Mouse (Mus musculus) liver, embryonic 16.5 days (tissue): Measurements from ENCODE around the gene Padi1. TPM values are rescaled to one million over a fixed set of nuclear protein-coding genes. Genes with fewer than 3 reads are reported as not detected.
A peak's percentile ranks its signal among the peaks of the same experiment; 100 is the strongest.

Experiments used
- ATAC-seq: fragments of 200-750 bp; cut with Nextera tagmentation; 2 replicates; pipeline ENCODE4 v1.8.0; 2017; ENCODE audit warnings: low read depth, mild to moderate bottlenecking, moderate number of reproducible peaks, moderate library complexity
- H3K27ac ChIP-seq: fragments of 300-500 bp; sonication (generic); 2 replicates; pipeline ENCODE4 v1.5.1; 2014; ENCODE audit warnings: mild to moderate bottlenecking, low read length
- H3K27me3 ChIP-seq: fragments of 300-500 bp; sonication (generic); 2 replicates; pipeline ENCODE4 v1.6.1; 2014; ENCODE audit warnings: low read depth, low read length, mixed read lengths; ENCODE audit not compliant: control insufficient read depth, insufficient read depth
- H3K36me3 ChIP-seq: fragments of 300-500 bp; sonication (generic); 2 replicates; pipeline ENCODE4 v1.6.1; 2014; ENCODE audit warnings: mild to moderate bottlenecking; ENCODE audit not compliant: control insufficient read depth, insufficient read depth
- H3K4me1 ChIP-seq: fragments of 300-500 bp; sonication (generic); 2 replicates; pipeline ENCODE4 v1.6.1; 2014; ENCODE audit warnings: low read depth, low read length, mixed read lengths; ENCODE audit not compliant: control insufficient read depth
- H3K4me2 ChIP-seq: fragments of 300-500 bp; sonication (generic); 2 replicates; pipeline ENCODE4 v1.6.1; 2014; ENCODE audit warnings: low read depth, low read length, mixed read lengths
- H3K4me3 ChIP-seq: fragments of 300-500 bp; sonication (generic); 2 replicates; pipeline ENCODE4 v1.5.1; 2014; ENCODE audit warnings: low read depth, mild to moderate bottlenecking, low read length
- H3K9ac ChIP-seq: fragments of 300-500 bp; sonication (generic); 2 replicates; pipeline ENCODE4 v1.6.1; 2014; ENCODE audit warnings: low read depth, low read length
- H3K9me3 ChIP-seq: fragments of 300-500 bp; sonication (generic); replicated peaks from 2 replicates; pipeline ENCODE4 v1.6.1; 2016; ENCODE audit warnings: low read length; ENCODE audit not compliant: control insufficient read depth
- WGBS: fragments of 180-500 bp; shearing (Covaris S2); extraction: QIAGEN DNeasy Blood & Tissue Kit; methylation state at CpG from one replicate; pipeline ENCODE4 v1.1.7; 2014; ENCODE audit not compliant: insufficient replicate concordance; 5-methylcytosine and 5-hydroxymethylcytosine counted together
- polyA plus RNA-seq: library from polyadenylated mRNA; unstranded; fragments of >200 nt; fragmentation: Nextera tagmentation; extraction: Ambion mirVana; gene quantifications from 2 replicates; pipeline ENCODE4 v1.2.1, GENCODE M21; 2015

The Padi1 gene
- polyA plus RNA-seq, 1 experiment from 2014 or later, result not detected

DNA sequence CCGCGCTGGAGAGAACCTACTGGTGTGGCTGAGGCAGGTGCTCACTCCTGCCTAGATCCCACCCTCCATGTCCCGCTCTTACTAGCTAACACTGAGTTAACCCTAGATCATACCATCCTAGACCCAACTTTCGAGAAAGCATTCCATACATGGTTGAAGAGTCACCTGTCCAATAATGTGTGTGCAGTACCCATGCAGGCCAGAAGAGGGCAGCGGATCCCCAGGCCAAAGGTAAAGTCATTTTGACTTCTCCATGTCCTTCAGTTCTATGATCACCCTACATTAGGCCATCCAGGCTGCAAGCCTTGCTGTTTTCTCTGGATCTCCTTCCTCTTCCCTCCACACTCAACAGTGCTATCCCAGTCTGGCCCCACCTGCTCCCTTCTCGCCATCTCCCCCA lies 56.6 kb downstream of the Padi1 start:
- no peaks in the 10 kb centered on the region for H3K4me1 ChIP-seq
- no peak overlapping the region for H3K9ac ChIP-seq
- ATAC-seq, result no peak
- no peaks in the 10 kb centered on the region; the same call in 1 of the 2 replicates for H3K9me3 ChIP-seq
- no peaks in the 10 kb centered on the region for H3K36me3 ChIP-seq
- H3K27me3 ChIP-seq, result no peaks in the 10 kb centered on the region
- H3K4me3 ChIP-seq, result no peak overlapping the region
- H3K4me2 ChIP-seq, result no peak overlapping the region
- 45% methylated on average over 6 of the region's 6 CpGs for WGBS
- H3K27ac ChIP-seq, result peak overlapping the region; percentile 15; the same call in 1 of the 2 replicates

DNA sequence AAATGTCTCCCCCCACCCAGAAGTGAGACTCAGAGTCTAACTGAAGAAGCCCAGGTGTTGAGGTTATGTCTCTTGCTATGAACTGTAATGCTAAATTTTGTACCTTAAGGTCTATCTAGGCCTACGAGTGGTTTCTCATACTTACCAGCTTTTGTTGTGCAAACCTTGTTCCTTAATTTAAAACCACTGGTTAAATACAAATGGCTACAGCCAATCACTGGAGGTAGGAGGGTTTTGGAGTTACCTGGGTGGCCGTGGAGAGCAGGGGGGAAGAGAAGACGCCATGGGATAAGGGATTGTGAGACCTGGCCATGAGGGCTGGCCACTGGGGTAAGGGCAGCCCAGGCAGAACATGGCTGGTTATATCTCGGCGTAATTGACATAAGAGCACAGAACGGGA lies 57.3 kb downstream of the Padi1 start:
- 43% methylated on average over 6 of the region's 6 CpGs for WGBS
- Histone ChIP-seq H3K9me3 (no peaks in the 10 kb centered on the region; the same call in 1 of the 2 replicates), H3K9ac (no peak overlapping the region), H3K4me1 (no peaks in the 10 kb centered on the region), H3K4me3 (no peak overlapping the region), H3K36me3 (no peaks in the 10 kb centered on the region), H3K4me2 (no peak overlapping the region), H3K27me3 (no peaks in the 10 kb centered on the region), H3K27ac (peak overlapping the region; percentile 67)
- no peak for ATAC-seq

DNA sequence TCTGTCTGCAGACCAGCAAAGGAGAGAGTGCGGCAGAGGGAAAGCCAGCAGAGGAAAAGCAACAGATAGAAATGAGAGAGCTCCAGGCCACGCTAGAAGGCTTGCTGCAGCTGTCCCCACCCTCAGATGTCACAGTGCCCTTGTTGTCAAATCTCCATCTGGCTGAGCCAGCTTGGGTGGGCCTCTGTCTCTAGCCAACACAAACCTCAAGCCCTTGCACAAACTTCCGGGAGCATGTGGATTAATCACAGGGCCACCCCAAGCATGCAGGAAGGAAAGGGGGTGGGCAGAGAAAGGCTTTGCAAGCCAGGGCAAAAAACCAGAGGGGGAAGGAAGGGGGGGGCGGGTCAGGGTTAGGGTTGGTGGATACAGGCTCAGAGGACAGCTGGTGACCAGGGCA lies 58.2 kb downstream of the Padi1 start:
- ATAC-seq, result peak; percentile 40
- H3K27ac ChIP-seq, result peak overlapping the region; percentile 67

DNA sequence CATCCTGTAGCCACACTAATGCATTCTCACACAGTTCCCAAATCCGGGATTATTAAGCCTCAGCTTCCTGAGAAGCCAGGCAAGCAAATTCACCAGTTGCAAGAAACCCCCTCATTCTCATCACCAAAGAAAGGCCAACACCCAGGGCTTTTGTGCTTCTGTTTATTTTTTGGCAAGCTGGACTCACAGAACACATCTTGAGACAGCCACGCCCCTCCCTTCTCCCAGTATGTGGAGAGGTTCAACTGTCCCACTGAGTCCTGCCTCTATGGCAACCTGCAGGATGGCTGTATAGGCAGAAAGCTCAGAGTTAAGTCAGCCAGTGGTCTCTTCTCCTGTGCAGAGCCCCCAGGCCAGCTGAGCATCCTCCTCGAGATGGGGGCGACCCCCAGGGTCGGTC lies 60.4 kb downstream of the Padi1 start:
- Histone ChIP-seq H3K27ac (no peak overlapping the region), H3K9ac (no peak overlapping the region), H3K4me1 (no peaks in the 10 kb centered on the region; the same call in 1 of the 2 replicates), H3K4me2 (no peak overlapping the region), H3K4me3 (no peak overlapping the region), H3K9me3 (no peaks in the 10 kb centered on the region; the same call in 1 of the 2 replicates), H3K36me3 (no peaks in the 10 kb centered on the region), H3K27me3 (no peaks in the 10 kb centered on the region)
- 61% methylated on average over 5 of the region's 5 CpGs for WGBS
- ATAC-seq, result no peak

More for the DNA sequence above, 58.2 kb downstream of the Padi1 start:
- Histone ChIP-seq H3K9ac (no peak overlapping the region), H3K36me3 (no peaks in the 10 kb centered on the region), H3K4me3 (no peak overlapping the region), H3K4me1 (no peaks in the 10 kb centered on the region), H3K9me3 (no peaks in the 10 kb centered on the region; the same call in 1 of the 2 replicates), H3K27me3 (no peaks in the 10 kb centered on the region), H3K4me2 (no peak overlapping the region)
- 26% methylated on average over 4 of the region's 4 CpGs for WGBS

DNA sequence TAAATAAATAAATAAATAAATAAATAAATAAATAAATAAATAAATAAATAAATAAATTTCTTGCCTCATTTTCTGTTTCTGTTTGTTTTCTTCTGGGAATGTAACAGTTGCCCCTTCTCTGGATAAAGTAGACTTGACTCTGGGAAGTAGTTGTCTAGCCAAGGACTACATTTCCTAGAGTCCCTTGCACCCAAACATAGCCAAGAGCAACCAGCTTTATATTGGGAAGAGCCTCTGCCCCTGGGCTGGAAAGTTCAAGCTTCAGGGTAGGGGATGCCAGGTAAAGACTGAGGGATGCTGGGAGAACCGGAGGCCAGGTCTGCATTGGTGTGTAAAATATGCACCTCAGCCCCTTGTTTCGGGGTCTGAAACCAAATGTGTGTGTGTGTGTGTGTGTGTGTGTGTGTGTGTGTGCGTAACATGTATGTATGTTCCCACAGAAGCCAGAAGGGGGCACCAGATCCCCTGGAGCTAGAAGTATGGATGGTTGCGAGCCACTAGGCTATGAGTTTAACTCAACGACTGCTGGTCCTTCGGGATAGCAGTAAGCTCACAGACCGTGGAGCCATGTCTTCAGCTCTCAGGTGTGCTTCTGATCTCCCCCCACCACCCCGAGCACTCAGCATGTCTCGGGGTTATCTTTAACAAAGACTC lies 61.2 kb downstream of the Padi1 start:
- Histone ChIP-seq H3K27ac (no peak overlapping the region), H3K4me2 (no peak overlapping the region), H3K4me1 (no peaks in the 10 kb centered on the region; the same call in 1 of the 2 replicates), H3K9ac (no peak overlapping the region), H3K4me3 (no peak overlapping the region), H3K9me3 (no peaks in the 10 kb centered on the region; the same call in 1 of the 2 replicates), H3K36me3 (no peaks in the 10 kb centered on the region), H3K27me3 (no peaks in the 10 kb centered on the region)
- 77% methylated on average over 9 of the region's 9 CpGs for WGBS
- ATAC-seq, result no peak

DNA sequence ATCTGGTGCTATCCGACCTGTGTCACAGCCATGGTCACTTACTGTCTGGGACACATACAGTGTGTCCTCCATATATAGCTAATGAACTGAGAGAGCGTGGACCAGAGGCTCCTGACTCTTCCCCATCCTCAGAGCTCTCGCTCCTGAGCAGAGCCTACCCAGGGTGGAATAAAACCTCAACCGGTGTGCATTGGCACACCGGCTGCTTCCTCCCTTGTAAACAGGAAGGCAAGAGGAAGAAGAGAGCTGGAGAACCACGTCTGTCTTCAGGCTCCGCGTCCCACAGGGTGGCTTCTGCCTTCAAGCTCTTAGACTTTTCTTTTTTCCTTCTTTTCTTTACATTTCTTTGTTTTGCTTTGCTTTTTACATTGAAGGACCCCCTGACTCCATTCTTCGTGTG lies 62.8 kb downstream of the Padi1 start:
- Histone ChIP-seq H3K4me1 (no peaks in the 10 kb centered on the region; the same call in 1 of the 2 replicates), H3K27ac (0 out of 2 replicates have a peak overlapping the region, but pooled peaks have one; percentile 3), H3K9me3 (no peaks in the 10 kb centered on the region; the same call in 1 of the 2 replicates), H3K36me3 (no peaks in the 10 kb centered on the region), H3K27me3 (no peaks in the 10 kb centered on the region), H3K9ac (no peak overlapping the region), H3K4me2 (no peak overlapping the region), H3K4me3 (no peak overlapping the region)
- WGBS, result 38% methylated on average over 9 of the region's 9 CpGs
- no peak for ATAC-seq

DNA sequence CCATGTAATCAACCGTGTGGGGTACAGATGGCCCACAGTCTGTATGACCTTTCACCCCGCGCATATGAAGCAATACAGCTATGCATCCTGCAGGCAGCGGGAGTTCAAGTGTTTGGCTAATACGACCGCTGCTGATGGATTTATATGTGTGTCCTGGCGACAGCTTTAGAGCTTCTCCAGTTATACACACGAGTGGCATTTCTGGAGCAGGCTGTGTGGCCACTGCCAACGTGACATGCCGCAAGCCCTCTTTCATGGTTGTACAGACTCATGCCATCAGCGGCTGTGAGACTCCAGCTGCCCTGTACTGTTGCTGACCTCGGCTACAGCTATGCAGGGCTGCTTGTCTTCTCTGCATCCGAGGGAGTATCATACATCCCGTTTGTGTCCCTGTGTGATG lies 65.1 kb downstream of the Padi1 start:
- H3K9me3 ChIP-seq, result no peaks in the 10 kb centered on the region; the same call in 1 of the 2 replicates
- H3K36me3 ChIP-seq, result no peaks in the 10 kb centered on the region
- no peaks in the 10 kb centered on the region for H3K27me3 ChIP-seq
- no peak overlapping the region for H3K9ac ChIP-seq
- H3K4me1 ChIP-seq, result no peaks in the 10 kb centered on the region; the same call in 1 of the 2 replicates
- WGBS, result 68% methylated on average over 14 of the region's 14 CpGs
- H3K27ac ChIP-seq, result no peak overlapping the region
- 0 out of 2 replicates have a peak, but pooled peaks have one; percentile 17 for ATAC-seq
- H3K4me3 ChIP-seq, result no peak overlapping the region
- no peak overlapping the region for H3K4me2 ChIP-seq

DNA sequence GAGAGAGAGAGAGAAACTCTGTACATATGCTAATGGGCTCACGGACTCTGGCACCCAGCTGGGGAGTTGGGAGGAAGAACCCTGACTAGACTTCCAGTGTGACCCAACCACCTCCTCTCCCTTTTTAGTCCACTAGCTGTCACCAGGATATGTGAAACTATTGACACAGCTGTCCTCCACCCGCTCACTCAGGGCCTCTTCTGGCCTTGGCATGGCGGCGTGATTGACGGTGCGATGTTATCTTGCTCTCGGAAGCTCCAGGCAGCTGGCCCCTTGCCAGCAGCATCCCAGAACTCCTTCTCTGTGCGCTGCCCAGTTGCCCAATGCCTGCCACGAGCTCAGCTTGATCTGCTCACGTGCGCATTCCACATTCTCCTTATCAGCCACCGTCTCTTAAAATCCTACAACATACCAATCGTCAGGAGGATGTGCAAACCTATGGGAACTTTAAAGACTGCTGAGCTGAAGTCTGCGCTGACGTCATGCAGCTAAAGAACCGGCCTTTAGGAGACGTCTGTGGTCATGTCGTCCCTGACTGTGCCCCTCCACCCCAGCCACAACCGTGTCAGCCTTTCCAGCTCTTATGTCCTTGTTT lies 65.7 kb downstream of the Padi1 start:
- Histone ChIP-seq H3K9ac (no peak overlapping the region), H3K27ac (no peak overlapping the region), H3K27me3 (no peaks in the 10 kb centered on the region), H3K4me2 (no peak overlapping the region), H3K4me3 (no peak overlapping the region), H3K36me3 (no peaks in the 10 kb centered on the region), H3K4me1 (no peaks in the 10 kb centered on the region; the same call in 1 of the 2 replicates), H3K9me3 (no peaks in the 10 kb centered on the region; the same call in 1 of the 2 replicates)
- WGBS, result 42% methylated on average over 19 of the region's 19 CpGs
- peak; percentile 71 for ATAC-seq

DNA sequence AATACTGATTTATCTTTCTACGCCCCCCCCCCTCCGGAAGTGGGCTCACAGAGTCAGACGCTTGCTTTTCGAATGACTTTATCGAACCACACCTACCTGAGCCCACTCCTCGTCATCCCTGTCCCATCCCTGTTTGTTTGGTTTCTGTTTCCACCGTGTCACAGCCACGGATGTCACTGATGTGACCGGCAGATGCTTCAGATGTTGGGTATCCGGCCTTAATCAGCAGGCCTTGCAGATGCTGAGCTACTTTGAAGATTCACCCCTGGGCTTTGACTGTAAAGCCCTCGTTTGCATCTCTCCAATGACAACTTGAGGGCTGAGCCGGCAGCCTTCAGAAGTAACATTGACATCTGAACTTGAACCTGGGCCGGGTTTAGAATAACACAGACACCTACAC lies 69.0 kb downstream of the Padi1 start:
- Histone ChIP-seq H3K27ac (no peak overlapping the region), H3K36me3 (no peaks in the 10 kb centered on the region), H3K9me3 (no peaks in the 10 kb centered on the region), H3K9ac (no peak overlapping the region), H3K27me3 (no peaks in the 10 kb centered on the region), H3K4me2 (no peak overlapping the region), H3K4me1 (no peaks in the 10 kb centered on the region; the same call in 1 of the 2 replicates), H3K4me3 (no peak overlapping the region)
- 58% methylated on average over 13 of the region's 13 CpGs for whole genome bisulfite sequencing
- ATAC-seq, result no peak
